Mouse (Mus musculus) neural tube, embryonic 14.5 days (tissue): Measurements from ENCODE around the gene Gpr87. TPM values are rescaled to one million over a fixed set of nuclear protein-coding genes. Genes with fewer than 3 reads are reported as not detected.

Experiments used
- ATAC-seq: fragments of 200-750 bp; cut with Nextera tagmentation; 2 replicates; pipeline ENCODE4 v1.8.0; 2017; ENCODE audit warnings: low read depth, mild to moderate bottlenecking, moderate TSS enrichment, moderate library complexity
- H3K27ac ChIP-seq: fragments of 300-500 bp; sonication (generic); 2 replicates; pipeline ENCODE4 v1.5.1; 2014; ENCODE audit warnings: low read depth, mild to moderate bottlenecking, control low read depth, low read length, moderate library complexity, mixed read lengths
- H3K27me3 ChIP-seq: fragments of 300-500 bp; sonication (generic); 2 replicates; pipeline ENCODE4 v1.6.1; 2014; ENCODE audit warnings: low read length; ENCODE audit not compliant: control insufficient read depth, insufficient read depth
- H3K36me3 ChIP-seq: fragments of 300-500 bp; sonication (generic); 2 replicates; pipeline ENCODE4 v1.6.1; 2014; ENCODE audit warnings: low read length, mixed read lengths; ENCODE audit not compliant: control insufficient read depth, insufficient read depth
- H3K4me1 ChIP-seq: fragments of 300-500 bp; sonication (generic); 2 replicates; pipeline ENCODE4 v1.6.1; 2014; ENCODE audit warnings: low read length; ENCODE audit not compliant: control insufficient read depth, insufficient read depth
- H3K4me2 ChIP-seq: fragments of 300-500 bp; sonication (generic); 2 replicates; pipeline ENCODE4 v1.6.1; 2014; ENCODE audit warnings: mild to moderate bottlenecking, low read depth, low read length, control low read depth
- H3K4me3 ChIP-seq: fragments of 300-500 bp; sonication (generic); 2 replicates; pipeline ENCODE4 v1.5.1; 2014; ENCODE audit warnings: low read depth, low read length, control low read depth, mixed read lengths
- H3K9ac ChIP-seq: fragments of 300-500 bp; sonication (generic); replicated peaks from 2 replicates; pipeline ENCODE4 v1.6.1; 2014; ENCODE audit warnings: low read depth, mild to moderate bottlenecking, control low read depth, low read length, mixed read lengths
- H3K9me3 ChIP-seq: fragments of 300-500 bp; sonication (generic); 2 replicates; pipeline ENCODE4 v1.6.1; 2016; ENCODE audit warnings: low read length; ENCODE audit not compliant: control insufficient read depth
- WGBS: fragments of 180-500 bp; shearing (Covaris S2); extraction: QIAGEN DNeasy Blood & Tissue Kit; methylation state at CpG from one replicate; pipeline ENCODE4 v1.1.7; 2014; 5-methylcytosine and 5-hydroxymethylcytosine counted together
- polyA plus RNA-seq: library from polyadenylated mRNA; unstranded; fragments of >200 nt; fragmentation: Nextera tagmentation; extraction: Ambion mirVana; gene quantifications from 2 replicates; pipeline ENCODE4 v1.2.1, GENCODE M21; 2014

The Gpr87 gene
- polyA plus RNA-seq, 1 experiment from 2014 or later, result 0.46 TPM

GRCm38 (mm10) chr3:59175234-59175633 lies 19.7 kb downstream of the Gpr87 start:
- H3K27me3 ChIP-seq, result no peaks in the 10 kb centered on the region

DNA sequence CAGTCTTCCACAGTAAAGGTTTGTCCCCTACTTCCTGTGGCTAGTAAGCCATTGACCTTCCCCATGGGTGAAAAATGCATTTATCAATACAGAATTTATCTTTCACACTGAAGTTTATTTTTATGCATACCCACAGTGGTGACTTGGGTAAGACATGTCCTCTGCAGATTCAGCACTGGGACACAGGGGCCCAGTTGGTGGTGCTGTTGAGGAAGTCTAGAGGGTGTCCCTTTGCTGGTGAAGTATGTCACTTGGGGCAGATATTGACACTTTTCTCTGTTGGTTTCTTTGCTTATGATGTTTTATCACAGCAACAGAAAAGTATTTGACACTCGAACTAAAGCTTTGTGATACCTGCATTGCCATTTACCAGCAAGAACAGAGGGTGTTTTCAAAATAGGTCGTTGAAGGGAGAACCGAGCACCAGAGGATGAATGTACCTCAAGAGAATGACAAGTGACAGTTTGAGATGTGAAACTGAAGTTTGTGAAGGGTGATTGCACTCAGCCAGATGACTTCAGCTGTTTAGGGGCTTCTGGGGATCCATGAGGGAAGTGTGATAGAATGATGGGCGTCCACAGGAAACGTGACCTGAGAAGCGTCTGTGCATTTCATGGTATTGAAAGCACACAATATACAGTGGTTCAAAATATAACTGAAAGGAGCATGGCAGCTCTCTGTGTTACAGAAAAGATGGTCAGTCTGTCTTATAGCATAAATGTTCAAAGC lies 20.3 kb downstream of the Gpr87 start:
- no peaks in the 10 kb centered on the region for H3K27me3 ChIP-seq
- WGBS, result 86% methylated on average over 6 of the region's 6 CpGs
- H3K4me1 ChIP-seq, result no peaks in the 10 kb centered on the region
- H3K9ac ChIP-seq, result no peak overlapping the region
- H3K27ac ChIP-seq, result no peak overlapping the region
- H3K4me3 ChIP-seq, result no peak overlapping the region
- no peaks in the 10 kb centered on the region for H3K9me3 ChIP-seq
- no peaks in the 10 kb centered on the region for H3K36me3 ChIP-seq
- ATAC-seq, result no peak
- no peak overlapping the region for H3K4me2 ChIP-seq

More at GRCm38 (mm10) chr3:59175234-59175633, 19.7 kb downstream of the Gpr87 start:
- Histone ChIP-seq H3K9ac (no peak overlapping the region), H3K27ac (no peak overlapping the region), H3K9me3 (no peaks in the 10 kb centered on the region), H3K4me2 (no peak overlapping the region), H3K4me1 (no peaks in the 10 kb centered on the region), H3K4me3 (no peak overlapping the region), H3K36me3 (no peaks in the 10 kb centered on the region)
- ATAC-seq, result peak; percentile 88
- WGBS, result 38% methylated on average over 5 of the region's 5 CpGs

DNA sequence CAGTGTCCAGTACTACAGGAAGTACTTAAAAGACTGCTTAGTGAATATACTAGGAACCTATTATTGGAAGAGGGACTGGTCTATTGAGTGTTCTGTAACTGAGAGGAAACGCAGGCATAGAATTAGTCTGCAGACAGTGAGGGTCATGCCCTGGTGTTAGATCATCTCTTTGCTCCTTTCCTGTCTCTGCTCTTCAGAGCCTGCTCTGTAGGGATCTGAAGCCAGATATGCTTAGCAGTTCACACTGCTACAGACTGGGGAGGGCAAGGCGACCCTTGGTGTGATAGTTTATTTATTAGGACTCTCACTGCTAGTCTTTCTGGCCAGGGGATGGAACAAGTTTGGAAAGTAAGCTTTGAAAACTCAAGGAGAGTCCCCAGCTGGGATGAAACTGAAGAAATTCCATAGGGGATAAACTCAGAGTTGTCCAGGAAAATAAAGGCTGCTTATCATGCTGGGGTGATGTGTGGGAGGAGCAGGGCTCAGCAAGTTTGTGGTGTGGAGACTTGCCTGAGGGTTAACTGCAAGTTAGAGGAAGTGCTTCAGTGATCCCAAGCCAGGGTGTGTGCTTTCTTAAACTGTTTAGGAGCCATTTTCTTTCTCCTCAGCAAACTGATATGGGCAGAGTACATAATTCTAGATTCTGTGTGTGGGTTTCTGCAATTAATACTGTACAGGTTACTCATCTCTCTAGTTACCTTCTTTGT lies 24.8 kb downstream of the Gpr87 start:
- Histone ChIP-seq H3K36me3 (no peaks in the 10 kb centered on the region), H3K27ac (no peak overlapping the region), H3K9me3 (no peaks in the 10 kb centered on the region), H3K4me1 (no peaks in the 10 kb centered on the region), H3K27me3 (no peaks in the 10 kb centered on the region), H3K4me3 (no peak overlapping the region), H3K4me2 (no peak overlapping the region), H3K9ac (no peak overlapping the region)
- no peak for ATAC-seq
- 69% methylated on average over 2 of the region's 2 CpGs for WGBS

DNA sequence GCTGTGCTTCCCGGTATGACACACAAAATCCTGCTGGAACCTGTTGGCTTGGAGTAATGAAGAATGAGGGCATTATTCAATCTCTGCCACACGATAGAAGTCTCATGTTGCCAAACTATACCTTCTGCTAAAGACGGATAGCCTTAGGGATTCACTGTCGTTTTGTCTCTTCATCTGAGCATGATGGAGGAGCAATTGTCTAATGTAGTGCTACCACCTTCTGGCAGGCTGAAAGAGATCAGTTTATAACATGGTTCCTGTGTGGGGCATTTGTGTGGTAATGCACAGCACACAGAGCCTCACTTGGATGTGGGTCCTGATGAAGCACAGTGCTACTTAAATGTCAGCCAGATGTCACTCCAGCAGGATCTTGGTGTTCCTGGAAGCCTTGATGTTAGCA lies 25.7 kb downstream of the Gpr87 start:
- Histone ChIP-seq H3K9me3 (no peaks in the 10 kb centered on the region), H3K36me3 (no peaks in the 10 kb centered on the region), H3K27me3 (no peaks in the 10 kb centered on the region), H3K27ac (no peak overlapping the region), H3K4me2 (no peak overlapping the region), H3K4me3 (no peak overlapping the region), H3K4me1 (no peaks in the 10 kb centered on the region), H3K9ac (no peak overlapping the region)
- 80% methylated on average over 4 of the region's 4 CpGs for WGBS
- no peak for ATAC-seq

DNA sequence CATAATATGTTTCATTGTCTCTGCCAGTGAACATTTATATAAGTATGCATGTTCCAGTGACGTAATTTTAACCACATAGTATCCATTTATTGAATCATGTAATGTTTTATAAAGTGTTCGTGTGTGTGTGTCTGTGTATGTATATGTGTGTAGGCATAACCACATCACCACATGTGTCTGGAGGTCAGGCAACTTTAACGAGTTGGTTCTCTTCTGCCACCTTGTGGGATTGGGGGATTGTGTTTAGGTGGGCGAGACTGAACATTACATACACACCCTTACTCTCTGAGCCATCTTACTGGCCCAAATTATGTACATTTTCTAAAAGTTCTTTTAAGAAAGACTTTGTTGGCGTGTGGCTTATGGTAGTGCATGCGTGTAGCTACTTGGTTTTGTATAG lies 26.4 kb downstream of the Gpr87 start:
- WGBS, result 93% methylated on average over 6 of the region's 6 CpGs
- H3K9me3 ChIP-seq, result no peaks in the 10 kb centered on the region
- H3K4me2 ChIP-seq, result no peak overlapping the region
- H3K4me1 ChIP-seq, result no peaks in the 10 kb centered on the region
- no peak overlapping the region for H3K4me3 ChIP-seq
- H3K36me3 ChIP-seq, result no peaks in the 10 kb centered on the region
- no peaks in the 10 kb centered on the region for H3K27me3 ChIP-seq
- H3K9ac ChIP-seq, result no peak overlapping the region
- ATAC-seq, result no peak
- H3K27ac ChIP-seq, result no peak overlapping the region

DNA sequence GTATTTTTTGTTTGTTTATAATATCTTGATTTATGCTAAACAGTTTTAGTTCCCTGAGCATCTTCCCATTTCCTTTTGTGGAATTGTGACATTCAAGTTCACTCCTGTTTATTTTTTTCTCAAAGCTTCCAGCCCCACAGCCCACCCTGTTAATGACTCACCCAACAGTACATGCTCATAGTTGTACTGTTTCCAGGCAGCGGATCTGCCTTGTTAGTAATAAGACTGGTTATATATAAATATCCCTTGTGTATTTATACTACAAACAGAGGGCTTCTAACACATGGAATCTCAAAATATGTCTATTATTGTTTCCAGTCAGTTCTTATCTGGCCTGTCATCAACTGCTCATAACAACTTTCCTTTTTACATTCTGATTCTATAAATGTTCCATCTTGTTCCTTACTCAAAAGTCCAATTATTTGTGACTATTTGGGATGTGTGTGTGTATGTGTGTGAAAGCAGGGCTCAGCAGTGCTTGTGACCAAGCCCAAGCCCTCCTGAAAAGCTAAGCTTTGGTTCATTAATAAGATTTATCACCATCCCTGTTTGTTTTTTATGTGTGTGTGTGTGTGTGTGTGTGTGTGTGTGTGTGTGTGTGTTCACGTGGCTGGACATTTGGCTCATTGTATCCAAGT lies 27.4 kb downstream of the Gpr87 start:
- 77% methylated on average over 2 of the region's 2 CpGs for WGBS
- no peak; the same call in 1 of the 2 replicates for ATAC-seq

GRCm38 (mm10) chr3:59160465-59160864 lies 34.4 kb downstream of the Gpr87 start:
- Histone ChIP-seq H3K9me3 (no peaks in the 10 kb centered on the region), H3K27me3 (no peaks in the 10 kb centered on the region), H3K9ac (no peak overlapping the region), H3K27ac (no peak overlapping the region), H3K4me1 (no peaks in the 10 kb centered on the region), H3K4me2 (no peak overlapping the region), H3K4me3 (no peak overlapping the region), H3K36me3 (no peaks in the 10 kb centered on the region)
- 88% methylated on average over 1 of the region's 1 CpGs for WGBS
- ATAC-seq, result no peak

More for the DNA sequence above, 27.4 kb downstream of the Gpr87 start:
- H3K27me3 ChIP-seq, result no peaks in the 10 kb centered on the region
- H3K36me3 ChIP-seq, result no peaks in the 10 kb centered on the region
- H3K4me3 ChIP-seq, result no peak overlapping the region
- H3K27ac ChIP-seq, result no peak overlapping the region
- H3K9ac ChIP-seq, result no peak overlapping the region
- no peaks in the 10 kb centered on the region for H3K4me1 ChIP-seq
- H3K9me3 ChIP-seq, result no peaks in the 10 kb centered on the region
- no peak overlapping the region for H3K4me2 ChIP-seq

DNA sequence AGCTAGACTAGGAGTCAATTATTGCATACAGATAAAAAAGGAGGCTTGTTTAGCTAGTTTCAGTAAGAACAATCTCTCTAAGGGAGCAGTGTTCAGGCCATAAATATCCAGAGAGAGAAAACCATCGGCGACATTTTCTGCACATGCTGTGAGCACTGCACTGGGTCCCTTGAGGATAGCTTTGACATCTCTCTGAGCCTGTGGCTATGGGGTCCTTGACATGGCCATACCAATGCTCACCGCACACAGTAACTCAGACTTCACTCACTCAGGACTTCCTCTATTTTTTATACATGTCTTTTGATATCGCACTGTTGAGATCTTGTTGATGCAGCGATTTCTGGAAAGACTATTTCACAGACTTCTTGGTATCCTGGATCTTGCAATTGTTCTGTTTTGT lies 37.9 kb downstream of the Gpr87 start:
- Histone ChIP-seq H3K36me3 (no peaks in the 10 kb centered on the region), H3K27ac (no peak overlapping the region), H3K9me3 (no peaks in the 10 kb centered on the region), H3K4me3 (no peak overlapping the region), H3K4me2 (no peak overlapping the region), H3K27me3 (no peaks in the 10 kb centered on the region), H3K4me1 (no peaks in the 10 kb centered on the region), H3K9ac (no peak overlapping the region)
- ATAC-seq, result no peak
- 78% methylated on average over 5 of the region's 5 CpGs for WGBS

GRCm38 (mm10) chr3:59155404-59155803 lies 39.5 kb downstream of the Gpr87 start:
- no peaks in the 10 kb centered on the region for H3K36me3 ChIP-seq
- ATAC-seq, result no peak
- no peak overlapping the region for H3K4me3 ChIP-seq
- no peak overlapping the region for H3K4me2 ChIP-seq
- no peaks in the 10 kb centered on the region for H3K4me1 ChIP-seq
- H3K27ac ChIP-seq, result no peak overlapping the region
- no peaks in the 10 kb centered on the region for H3K9me3 ChIP-seq
- H3K27me3 ChIP-seq, result no peaks in the 10 kb centered on the region
- WGBS, result 97% methylated on average over 6 of the region's 6 CpGs
- H3K9ac ChIP-seq, result no peak overlapping the region
